Mouse (Mus musculus) neutrophil, adult 5-6 weeks (primary cell): Measurements from ENCODE around the gene Gng12. TPM values are rescaled to one million over a fixed set of nuclear protein-coding genes. Genes with fewer than 3 reads are reported as not detected.

Experiments
- ATAC-seq: fragments of 151-379, 151-347 bp; 2 replicates; pipeline ENCODE4 v1.8.0; 2017; ENCODE audit warnings: mild to moderate bottlenecking, moderate TSS enrichment; ENCODE audit not compliant: insufficient number of reproducible peaks, poor library complexity, low FRiP score, severe bottlenecking; ENCODE audit errors: extremely low read depth
- total RNA-seq: library from RNA; stranded (forward); fragments of 200-1000 nt; gene quantifications from 2 replicates; pipeline ENCODE4 v1.2.3, GENCODE M21; 2017

The Gng12 gene
- total RNA-seq, 1 experiment from 2014 or later = 49.5 TPM

DNA sequence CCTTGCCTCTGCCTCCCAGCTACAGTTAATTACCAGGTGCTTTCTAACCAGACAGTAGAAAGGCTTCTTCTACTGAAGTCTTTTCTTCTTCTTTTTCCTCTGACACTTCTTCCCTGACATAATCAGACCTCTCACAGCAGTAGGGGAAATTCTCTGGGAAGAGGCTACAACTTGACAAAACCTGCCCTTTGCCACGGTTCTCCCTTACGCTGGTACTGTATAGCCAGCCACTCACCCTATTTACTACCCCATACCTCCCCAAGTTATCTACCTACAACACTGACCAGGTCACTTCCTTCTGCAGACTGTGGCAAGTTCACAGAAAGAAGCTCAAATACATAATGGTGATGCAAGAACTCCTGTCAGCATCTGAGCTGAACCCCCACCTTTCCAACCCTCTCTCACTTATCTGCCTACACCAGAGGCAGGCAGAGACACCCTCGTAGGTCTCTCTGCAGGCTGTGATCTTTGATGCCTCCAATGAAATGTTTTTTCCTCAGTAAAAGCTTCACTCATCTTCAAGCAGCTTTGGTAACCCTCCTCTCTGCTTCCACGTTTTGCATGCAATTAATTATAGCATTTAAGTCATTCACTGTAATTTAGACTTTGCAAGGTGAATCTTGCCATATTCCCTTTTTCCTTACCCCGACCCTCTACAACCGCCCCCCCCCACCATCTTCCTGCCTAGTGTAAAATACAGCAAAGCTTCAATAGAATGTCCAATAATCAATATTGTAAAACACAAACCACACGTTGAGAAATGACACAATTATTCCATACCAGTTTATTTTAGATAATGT, 138.3 kb downstream of the Gng12 start:
- no peak for ATAC-seq

DNA sequence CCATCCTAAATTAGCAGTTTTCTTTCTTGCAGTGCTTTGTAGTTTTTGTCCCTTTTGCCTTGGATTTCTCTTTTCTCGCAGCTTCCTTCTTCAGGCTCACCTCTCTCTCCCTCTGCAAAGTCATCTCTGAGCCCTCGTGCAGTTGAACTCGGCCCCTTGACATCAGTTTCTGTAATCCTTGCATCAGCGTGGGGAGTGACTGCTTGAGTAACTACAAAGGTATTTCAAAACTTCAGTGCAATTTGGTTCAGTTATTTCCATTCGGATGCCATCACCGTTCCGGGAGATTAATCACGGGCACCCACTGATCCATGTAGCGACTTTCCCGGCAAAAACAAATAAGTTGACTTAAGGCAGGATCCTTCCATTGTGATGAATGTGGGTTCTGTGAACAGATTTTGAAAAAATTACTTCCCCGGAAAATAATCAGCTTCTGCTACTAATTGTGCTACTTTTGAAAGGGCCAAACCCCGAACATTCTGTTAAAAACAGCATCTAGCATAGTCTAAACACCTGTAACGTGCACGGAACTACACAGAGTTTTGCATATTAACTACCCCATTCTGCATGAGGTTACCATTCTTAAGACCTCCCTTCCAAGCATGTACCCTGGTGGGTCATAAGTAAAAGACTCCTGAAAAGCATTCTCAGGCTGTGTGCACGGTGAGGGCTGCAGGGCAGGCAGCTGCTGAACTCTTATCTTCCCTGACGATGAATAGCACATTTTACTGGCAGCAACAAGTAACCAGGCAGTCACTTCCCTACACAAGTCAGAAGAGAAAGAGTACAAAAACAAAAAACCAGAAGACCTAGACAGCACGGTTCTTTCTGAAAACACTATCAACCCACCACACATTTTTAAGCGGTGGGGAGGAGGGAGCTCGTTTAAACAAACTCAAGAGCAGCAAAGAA, 139.4 kb downstream of the Gng12 start:
- peak; percentile 34; the same call in 1 of the 2 replicates for ATAC-seq

DNA sequence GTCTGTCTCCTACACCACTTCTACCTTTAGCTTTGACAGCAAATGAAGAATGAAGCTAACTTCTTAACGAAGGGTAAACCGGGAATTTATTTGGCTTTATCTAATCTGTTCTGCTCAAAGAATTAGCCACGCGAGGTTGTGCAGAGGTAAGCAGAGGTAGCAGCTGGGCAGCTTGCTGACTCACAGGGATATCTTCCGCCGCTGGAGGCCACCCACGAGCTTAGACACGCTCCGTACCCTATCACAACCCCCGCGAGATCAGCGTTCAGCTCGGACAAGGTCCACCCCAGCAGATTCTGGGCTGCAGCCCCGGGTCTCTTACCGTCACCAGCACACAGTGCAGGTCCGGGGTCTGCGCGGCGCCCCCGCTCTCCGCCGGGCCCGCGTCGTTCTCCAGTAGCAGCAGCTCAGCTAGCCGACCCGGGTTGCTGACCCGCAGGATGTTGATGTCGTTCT, 140.2 kb downstream of the Gng12 start:
- peak; percentile 63 for ATAC-seq

DNA sequence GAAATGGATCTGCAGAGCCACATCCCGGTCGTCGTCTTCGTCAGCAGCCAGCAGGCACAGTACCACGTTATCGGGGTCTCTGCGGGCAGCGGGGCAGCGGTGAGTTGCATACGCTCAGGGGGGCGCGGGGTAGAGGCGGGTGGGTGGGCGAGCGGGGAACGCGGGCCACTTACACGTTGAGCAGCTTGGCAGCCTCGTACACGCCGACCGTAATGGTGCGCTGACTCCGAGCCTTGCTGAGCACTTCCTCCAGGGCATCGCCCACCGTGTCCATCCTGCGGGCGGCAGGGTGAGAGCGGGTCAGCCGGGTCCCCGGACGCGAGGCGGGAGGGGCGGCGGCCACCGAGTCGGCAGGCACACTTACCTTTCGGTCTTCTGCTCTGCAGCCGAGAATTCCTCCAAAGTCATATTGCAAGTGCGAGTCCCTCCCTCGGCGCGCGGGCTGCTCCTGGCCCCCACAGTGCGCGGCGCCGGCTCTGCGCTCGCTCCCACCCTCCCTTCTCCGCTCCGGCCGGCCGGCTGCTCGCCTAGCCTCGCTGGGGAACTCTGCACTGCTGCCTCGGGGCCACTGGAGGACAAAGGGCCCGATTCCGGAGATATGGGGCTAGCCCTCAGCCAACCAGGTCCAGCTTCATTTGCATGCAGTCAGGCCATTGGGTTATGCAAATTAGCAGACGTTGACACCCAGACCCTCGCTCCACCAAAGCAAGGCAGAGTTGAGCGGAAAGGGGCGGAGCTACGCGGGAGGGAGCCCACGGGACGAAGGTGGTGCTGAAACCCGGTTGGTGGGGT, 140.8 kb downstream of the Gng12 start, which contains the start of gene Gadd45a:
Gadd45a (minus strand) TSS at position 621 of the 792 bp plus-strand sequence.
- peak; percentile 89 for ATAC-seq

DNA sequence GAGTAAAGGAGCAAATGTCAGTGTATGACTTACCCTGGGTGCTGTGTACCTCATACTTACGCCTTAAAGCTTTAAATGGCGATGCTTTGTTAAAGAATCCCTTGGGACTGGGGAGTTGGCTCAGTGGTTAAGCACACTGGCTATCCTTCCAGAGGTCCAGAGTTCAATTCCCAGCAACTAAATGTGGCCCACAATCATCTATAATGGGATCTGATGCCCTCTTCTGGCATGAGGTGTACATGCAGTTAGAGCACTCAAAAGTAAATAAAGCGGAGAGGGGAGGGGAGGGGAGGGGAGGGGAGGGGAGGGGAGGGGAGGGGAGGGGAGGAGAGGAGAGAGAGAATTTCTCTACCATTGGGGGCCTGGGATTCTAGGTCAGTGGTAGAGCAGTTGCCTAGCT, 142.8 kb downstream of the Gng12 start:
- no peak for ATAC-seq

DNA sequence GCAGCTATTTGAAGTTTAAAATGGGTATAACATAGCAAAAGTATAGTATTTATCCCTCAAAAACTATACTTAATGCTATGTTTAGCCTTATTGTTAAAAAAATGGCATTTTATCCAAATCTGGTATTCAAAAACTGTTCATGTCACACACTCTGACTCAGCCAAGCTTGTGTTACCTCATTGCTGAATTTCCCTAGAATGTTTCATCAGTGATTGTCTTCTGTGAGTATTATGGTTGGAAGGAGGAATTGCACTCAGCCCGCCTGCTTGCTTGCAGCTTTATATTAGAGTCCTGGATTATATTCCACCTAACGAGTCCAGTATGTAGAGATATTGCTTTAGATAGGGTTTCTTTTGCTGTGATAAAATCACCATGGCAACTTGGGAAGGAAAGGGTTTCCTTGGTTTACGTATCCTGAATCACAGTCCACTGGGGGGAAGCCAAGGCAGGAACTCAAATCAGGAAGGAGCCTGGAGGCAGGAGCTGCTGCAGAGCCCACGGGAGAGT, 144.8 kb downstream of the Gng12 start:
- ATAC-seq = no peak

DNA sequence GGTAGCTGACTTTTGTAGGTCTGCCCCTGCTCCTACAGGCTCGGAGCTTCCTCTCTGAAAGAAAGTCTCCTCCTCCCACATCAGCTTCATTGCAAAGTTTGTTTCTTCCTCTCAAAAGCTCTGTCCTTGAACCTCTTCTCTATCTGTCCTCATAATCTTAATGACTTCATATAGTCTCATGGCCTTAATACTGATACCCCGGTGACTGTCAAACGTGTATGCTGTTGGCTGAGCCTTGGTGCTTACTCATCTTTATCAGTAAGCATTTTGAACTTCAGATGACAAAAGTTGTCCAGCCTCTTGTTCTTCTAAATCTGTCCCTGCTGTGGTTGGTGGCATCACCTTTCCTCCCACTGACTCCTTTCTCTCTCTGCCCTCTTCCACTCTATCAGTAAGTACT, 149.2 kb downstream of the Gng12 start:
- ATAC-seq = no peak

DNA sequence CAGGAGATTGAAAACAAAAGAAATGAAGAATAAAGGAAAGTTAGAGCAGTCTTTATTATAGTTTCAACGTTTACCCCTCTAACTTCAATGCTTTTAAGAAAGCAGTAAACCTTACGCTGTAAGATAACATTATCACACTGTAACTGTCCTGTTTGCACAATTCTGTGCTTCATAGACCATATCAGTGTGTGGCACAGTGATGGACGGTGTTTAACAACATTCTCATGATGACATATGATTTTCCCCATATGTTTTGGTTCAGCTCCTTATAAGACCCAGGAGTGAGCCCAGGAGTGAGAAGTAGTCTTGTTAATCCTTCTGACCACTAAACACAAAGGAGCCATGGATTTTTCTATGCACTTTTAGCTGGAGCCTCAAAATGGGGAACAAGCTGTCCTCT, 150.7 kb downstream of the Gng12 start:
- ATAC-seq = no peak

DNA sequence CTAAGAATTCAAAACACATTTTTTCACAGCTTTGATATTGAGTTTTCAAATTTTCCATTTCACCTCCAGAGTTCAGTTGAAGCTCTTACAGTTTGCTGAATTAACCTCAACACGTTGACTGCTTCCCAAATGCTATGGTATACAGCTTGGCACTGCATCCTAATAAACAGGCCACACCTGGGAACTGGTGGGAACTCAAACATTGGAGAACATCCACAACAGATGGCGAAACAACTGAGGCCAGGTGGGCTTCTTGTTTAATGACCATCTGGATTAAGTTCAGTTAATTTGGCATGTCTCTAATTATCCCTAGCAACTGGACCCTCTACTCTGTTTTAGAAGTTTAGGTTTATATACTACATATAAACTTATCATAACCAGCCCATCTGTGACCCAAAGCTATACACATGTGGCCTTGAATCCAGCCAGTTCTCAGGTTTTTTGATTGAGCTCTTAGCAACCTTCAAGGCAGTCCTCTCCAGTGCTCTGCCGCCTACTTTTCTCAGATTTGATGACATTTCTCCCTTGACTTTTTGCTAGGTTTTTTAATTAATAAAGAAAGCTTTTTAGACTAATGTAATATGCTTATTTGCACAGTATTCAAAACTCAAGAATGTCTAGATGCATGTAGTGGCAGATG, 152.0 kb downstream of the Gng12 start:
- ATAC-seq = no peak

DNA sequence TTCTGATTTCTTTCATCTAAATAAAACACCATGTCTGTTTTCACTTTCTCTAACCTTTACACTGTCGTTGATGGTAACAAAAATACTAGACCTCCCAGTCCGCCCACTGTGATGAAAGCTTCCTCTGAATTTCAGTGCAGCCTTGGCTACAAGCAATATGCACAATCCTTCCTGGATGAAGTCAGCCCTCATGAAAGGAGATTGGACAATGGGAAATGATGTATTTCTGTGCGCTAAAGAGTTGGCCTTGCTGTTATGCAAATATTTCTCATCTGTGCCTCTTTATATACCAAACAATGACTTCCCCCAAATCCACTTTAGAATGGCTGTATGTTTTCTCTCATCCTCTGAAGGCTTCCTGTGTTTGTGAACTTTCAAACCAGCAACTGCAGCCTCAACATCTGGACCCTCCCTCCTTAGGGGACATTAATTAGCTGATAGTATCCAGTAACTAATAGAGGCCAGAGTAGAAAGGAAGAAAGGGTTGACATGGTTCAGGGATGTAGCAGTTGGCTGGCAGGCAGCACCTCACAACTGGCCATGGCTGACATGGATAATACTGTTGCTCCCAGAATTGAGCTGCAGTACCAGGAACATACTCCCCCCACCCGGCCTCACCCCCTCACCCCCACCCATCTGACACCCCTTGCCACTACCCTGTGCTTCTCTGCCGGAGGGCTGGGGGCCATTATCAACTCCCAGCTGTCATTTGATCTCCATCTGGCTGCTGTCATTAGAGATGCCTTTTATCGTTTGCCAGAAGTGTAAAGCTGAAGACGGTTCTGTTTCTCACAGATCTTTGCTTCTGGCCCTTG, 152.9 kb downstream of the Gng12 start:
- ATAC-seq = no peak

DNA sequence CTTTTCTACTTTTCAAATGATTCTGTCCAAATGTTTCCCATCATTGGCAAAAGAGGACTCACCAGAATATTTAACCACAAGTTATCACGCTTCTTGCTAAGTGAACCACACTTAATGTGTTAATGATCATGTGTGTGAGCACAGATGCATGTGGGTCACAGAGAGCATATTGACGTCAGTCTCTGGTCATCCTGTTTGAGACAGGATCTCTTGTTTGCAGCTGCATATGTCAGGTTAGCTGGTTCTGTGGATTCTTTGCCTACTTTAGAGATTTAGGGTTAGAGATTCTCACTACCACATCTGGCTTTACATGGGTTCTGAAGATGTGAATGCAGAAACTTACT, 153.5 kb downstream of the Gng12 start:
- ATAC-seq = no peak

DNA sequence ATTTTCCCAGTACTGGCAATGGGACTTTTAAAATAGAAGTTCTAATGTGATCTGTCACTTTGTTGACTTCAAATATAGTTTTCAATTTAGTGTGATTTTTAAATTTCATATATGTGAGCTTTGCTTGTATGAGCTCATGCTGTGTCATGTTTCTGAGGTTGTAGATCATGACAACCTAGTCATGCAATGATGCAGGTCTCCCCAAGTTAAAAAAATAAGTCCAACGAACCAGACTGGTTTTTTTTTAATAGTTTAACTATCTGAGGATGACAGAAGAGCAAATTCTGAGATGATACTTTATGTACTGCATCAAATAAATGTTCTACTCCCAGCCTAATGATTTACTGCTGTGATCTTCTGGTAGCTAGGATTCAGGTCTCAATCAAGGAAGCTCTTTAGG, 153.9 kb downstream of the Gng12 start:
- no peak for ATAC-seq

DNA sequence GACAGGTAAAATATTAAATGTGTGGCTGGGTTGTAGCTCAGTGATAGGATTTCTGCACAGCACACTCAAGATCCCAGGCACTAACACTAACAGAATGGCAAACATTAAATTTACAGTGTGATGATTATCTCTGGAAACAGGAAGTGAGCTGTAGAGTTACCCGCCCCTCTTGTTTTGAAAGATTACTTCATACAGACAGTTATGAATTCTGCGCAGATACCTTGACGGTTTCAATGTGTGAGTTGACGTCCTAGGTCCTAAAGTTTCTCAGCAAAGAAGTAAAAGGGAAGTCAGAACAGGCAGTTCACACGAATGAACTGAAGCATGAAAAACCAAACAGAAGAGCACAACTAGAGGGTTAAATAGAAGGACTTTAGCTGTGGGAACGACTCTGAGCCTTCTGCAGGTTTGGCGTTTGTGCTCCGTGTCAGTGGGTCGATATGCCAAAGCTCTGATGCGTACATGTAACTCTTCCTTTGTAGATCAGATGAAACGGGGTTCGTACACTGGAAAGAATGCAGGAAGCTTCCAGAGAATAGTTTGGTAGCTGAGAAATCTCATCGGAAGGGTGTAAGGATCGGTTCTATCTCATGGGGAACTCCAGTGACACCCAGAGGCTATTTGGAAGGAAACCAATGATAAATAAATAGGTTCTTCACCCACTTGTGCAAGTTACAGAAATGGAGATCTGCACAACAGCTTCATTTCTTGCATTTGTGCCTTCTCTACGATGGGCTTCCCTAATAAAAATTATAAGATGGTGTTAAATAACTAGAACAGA, 160.1 kb downstream of the Gng12 start:
- peak; percentile 96 for ATAC-seq

DNA sequence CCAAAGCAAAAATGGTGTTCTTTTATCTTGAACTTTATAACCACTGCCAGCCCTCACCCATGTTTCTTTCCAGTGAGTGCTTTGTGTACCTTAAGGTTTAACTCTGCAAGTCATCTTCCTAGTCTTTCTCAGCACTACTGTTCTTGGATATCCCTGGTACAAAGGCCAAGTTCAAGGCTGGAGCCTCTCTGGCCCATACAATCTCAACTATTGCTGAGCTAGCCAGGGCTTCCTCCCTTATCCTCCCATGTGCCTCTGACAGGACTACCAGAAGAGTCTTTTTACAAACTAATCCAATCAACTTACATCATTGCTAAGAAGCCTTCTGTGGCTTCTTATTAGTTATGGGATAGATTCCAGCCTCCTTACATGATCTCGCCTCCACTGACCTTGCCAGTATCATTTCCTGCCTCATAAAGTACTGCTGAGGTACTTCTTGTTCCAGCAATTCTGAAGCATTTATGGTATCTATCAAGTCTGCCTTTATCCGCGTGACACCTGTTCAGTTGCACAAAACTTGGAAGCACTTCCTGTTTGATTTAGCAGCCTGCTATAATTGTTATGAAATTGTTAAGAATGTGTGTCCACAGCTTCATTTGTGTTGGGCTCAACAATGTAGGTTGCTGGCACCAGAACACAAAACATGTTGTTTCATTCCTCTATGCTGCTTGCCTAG, 160.8 kb downstream of the Gng12 start:
- no peak for ATAC-seq

DNA sequence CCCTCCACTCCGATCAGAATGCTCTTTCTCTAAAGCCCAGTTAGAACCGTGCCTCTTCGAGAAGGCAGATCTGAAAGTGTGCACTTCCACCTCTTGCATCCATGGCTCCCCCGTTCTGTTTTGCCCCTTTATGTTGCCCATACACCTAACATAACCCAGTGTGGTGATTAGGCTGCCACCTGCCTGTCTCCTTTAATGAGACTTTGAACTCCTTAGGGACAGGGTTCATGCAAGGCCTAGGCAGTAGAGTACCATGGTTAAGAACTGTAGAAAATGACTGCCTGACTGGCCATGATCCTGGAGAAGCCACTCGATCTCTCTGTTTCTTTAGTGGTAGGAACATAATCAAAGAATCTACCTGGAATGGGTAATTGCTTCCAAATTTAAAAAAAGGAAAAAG, 161.4 kb downstream of the Gng12 start:
- no peak for ATAC-seq

DNA sequence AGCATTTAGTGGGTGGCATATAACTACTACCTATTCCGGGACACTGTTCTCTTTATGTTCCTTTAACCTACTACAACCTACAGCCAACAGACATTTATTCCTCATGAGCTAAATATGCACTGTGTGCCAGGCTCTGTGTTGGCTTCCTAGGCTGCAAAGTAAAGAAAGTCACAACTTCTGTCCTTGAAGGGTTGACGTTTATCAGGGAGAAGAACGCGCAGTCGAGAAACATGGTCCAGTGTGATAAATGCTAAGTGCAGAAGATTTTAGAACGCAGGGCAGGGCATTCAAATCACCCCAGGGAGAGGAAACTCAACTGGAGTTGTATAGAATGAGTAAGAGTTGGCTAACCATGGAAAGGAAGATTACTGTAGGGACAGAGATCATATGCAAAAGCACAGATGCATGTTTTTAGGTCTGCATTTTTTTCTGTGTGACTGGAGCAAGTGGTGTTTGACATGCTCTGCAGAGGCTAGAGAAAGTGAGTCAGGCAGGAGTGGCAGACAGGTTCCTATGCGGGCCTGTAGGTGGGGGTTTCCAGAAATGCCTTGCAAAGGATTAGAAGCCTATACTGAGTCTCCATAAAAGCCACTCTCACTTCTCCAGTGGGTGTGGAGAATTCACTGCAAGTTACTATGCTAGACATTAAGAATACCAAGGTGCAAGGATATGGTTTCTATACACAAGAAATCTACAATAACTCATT, 161.9 kb downstream of the Gng12 start:
- no peak for ATAC-seq
